Mouse (Mus musculus) common myeloid progenitor, adult 5-6 weeks (primary cell): ENCODE measurements around the gene Spock3. TPM values are rescaled to one million over a fixed set of nuclear protein-coding genes. Genes with fewer than 3 reads are reported as not detected.
"Not testable (repeated sequence)": the region's sequence is repeated elsewhere in the genome, so short reads cannot be mapped to it uniquely, and the experiment has no call there.

ENCODE experiments used
- ATAC-seq: replicated peaks from 2 replicates; pipeline ENCODE4 v1.8.0; 2016; ENCODE audit warnings: low read depth, mild to moderate bottlenecking, moderate TSS enrichment, inconsistent platforms; ENCODE audit not compliant: poor library complexity, severe bottlenecking
- total RNA-seq: library from RNA; stranded (forward); fragments of 200-1000, 187-1606 nt; gene quantifications from 2 replicates; pipeline ENCODE4 v1.2.3, GENCODE M21; 2017

Gene Spock3
- not detected in 2 replicates for total RNA-seq

DNA sequence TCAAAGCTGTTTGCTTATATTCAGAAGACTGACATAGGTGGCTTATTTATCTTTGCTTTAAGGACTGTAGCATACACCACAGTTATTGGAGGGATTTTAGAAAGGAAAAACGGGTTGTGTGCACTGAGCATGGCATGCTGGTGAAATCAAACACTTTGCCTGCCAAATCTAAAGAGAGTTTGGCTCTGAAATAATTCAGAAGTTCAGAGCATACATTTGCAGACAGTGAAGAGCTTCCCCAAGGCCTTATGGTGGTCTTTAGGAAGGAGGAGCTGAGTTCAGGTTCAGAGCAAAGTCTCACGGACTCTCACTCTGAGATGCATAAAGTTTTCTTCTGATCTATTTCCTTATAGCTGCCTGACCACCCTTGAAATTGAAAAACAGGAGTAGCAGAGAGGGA is at the start of gene Spock3:
TSS of gene Spock3 (plus strand) at position 301 of the 400 bp plus-strand sequence.
- no peak for ATAC-seq

DNA sequence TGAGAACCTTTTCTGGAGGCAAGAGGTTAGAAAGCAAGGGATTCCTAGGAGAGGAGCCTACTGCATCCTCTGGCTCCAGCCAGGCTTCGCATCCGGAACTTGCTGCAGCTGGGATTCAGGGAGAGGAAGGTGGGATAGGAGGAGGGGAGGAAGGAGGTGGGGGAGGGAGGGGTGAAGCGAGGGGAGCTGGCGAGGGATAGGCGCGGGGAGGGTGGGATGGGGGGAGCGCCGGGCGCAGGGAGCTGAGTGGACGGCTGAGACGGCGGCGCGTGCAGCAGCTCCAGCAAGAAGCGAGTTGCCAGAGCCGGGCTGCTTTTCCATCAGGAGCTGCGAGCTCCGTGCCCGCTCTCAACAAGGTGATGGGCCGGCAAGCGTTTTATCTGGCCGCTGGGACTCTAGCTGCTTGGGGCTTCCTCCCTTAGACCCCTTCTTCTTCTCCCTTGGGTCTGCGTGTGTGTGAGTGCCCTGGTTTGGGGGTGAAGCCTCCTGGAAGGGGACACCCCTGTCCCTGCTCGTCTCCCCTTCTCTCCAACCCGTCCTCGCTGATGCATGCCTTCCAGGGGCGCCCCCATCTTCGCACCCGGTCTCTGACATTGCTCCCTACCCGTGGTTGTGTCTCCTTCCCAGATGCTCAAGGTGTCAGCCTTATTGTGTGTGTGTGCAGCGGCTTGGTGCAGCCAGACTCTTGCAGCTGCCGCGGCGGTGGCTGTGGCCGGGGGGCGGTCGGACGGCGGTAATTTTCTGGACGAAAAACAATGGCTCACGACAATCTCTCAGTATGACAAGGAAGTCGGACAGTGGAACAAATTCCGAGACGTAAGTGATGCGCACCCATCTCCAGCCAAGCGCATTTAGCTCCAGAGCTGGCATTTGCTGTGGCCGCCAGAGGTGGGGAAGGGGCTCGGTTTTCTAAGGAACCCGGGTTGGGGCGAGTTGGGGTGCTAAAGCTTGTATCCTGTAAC is 645 bp downstream of the Spock3 start:
- no peak for ATAC-seq

GRCm38 (mm10) chr8:62952481-62952880 is 1.7 kb downstream of the Spock3 start:
- ATAC-seq, result no peak

GRCm38 (mm10) chr8:62962608-62963007 is 11.8 kb downstream of the Spock3 start:
- no peak for ATAC-seq

DNA sequence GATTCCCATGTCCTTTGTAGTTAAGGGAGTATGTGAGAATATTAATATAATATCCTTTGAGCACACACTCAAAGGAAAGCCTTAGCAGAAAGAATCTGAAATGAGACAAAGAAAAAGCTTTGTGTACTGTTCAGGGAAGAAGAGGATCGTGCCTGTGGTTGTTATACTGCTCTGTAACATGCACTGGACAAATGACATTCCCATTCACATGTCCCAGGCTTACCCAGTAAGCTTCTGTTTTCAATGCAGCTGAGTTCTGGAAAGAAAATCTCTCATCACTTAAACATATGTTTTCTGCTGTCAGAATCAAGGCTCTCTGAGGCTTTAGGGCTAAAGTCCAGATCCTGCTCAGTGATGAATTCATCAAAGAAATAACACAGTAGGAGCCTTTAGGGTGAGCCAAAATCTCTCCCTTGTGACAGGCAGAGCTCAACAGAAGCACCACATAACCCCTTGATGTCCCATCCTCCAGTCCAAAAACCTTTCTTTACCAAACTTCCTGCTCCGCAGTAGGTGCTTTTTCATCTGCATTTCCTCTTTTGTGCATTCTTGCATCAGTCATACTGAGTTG is 19.1 kb downstream of the Spock3 start:
- ATAC-seq, result no peak

GRCm38 (mm10) chr8:63088984-63089383 is 138.2 kb downstream of the Spock3 start:
- no peak for ATAC-seq

- no peak for ATAC-seq
These were observed 147.4 kb downstream of the Spock3 start for GRCm38 (mm10) chr8:63098200-63098599.

GRCm38 (mm10) chr8:63109761-63110160 is 159.0 kb downstream of the Spock3 start:
- ATAC-seq, result no peak

DNA sequence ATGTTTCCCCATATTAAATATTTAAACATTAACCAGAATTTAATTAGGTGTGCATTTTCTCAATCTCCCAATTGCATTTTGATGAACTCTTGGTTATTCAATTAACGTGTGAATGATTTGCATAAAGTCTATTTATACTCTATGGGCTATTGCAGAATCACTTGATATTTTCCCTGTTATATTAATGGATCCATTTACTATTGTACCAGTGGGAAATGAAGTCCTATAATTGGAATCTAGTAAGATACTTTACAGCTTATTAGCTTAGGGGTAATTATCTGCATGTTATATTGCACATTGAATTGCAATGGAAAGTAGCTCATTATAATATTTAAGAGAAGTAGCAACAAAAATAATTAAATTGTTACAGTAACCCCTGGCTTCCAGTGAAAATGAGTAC is 162.1 kb downstream of the Spock3 start:
- ATAC-seq, result no peak

DNA sequence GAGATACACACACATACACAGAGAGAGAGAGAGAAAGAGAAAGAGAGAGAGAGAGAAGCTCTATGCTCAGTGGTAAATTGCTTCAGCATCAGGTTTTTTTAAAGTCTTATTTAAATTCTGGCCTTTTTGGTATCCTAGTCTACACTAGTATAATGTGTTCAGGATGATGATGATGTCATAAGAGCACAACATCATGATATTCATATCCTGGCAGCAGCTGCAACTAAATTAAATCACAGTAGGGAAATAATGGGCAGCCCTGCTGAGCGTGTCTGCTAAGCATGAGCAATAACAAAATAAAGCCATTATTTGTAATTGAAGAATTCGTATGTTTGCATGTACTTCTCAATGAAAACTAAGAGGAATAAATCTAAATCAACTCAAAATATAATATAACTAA is 169.7 kb downstream of the Spock3 start:
- no peak for ATAC-seq

DNA sequence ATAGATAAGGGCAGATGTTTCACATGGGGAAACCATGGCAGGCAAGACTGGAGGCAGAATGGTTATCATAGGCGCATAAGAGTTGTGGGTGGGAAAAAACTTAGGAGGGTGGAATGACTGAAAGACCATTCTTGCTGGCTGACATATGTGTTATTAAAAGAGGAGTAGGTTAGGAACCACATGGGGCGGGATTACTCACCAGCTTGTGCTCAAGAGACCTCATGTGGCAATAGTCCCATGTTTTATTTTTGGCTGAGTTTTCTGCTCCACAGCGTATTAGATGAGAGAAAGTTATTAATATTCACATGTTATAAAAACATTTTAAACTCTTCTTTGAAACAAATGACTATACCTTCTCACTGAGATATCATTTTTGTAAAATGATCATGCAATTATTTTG is 184.6 kb downstream of the Spock3 start:
- no peak for ATAC-seq

DNA sequence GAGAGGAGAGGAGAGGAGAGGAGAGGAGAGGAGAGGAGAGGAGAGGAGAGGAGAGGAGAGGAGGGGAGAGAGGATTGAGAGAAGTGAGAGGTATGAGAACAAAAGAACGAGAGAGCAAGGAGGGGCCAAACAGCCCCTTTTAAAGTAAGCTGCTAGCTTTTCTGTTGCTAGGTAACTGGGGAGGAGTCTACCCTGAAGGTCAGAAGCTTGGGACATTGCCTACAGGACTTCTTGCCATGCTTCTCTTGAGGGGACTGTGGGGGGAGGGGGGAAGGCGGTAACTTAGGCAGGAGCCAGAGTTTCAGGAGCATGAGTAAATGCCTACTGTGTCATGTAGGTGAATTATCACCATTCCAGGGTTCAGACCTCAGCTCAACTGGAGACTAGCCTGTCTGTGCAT is 213.1 kb downstream of the Spock3 start:
- not testable (repeated sequence) for ATAC-seq

DNA sequence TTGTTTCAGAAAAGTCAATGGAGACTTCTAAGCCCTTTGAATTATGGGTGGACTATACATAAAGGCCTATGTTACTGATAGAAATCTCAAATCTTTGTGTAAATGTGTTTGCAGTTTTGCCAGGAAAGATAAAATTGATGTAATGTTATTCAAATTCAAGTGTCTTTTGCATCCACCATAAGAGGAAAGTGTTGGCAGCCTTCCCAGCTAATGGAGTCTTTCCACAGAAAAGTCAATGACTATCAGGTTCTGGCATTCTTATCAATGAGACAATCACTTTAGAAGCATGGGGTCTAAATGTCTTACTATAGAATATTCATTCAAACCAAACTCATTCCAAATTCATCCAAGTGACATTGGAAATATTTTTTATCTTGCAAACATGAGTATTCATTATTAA is 214.5 kb downstream of the Spock3 start:
- no peak for ATAC-seq

DNA sequence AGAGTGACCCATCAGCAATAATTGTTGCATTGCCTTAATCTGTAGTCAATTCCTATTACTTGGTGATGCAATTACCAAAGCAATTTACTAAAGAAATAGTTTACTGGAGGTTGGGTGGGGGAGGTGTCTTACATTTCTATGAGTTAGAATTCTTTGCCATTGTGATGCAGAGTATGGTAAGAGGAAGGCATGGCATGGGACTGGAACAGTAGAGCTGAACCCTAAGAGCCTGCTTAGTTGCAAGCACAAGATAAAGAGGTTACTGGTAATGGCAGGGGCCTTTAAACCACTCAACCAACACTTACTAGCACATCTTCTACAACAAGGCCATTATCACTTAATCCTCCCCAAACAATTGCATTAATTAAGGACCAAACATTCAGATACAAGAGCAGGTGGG is 219.1 kb downstream of the Spock3 start:
- ATAC-seq, result no peak

DNA sequence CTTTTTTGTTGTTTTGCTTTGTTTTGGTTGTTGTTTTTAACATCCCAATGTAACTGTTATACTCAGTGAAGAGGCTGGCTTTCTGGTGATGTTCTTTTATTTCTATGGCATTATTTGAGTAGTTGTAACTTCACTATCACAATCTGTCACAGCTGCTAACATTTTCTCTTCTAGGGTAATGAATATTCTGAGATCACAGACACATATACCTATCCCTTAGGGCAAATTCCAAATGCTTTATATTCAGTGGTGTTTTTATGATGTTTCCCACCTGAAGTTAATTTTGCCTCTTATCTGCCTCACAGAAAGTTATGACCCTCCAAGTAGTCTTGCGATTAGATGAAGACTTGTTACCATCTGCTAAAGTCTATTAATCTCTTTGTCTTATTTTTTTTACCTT is 230.5 kb downstream of the Spock3 start:
- ATAC-seq, result no peak

GRCm38 (mm10) chr8:63258812-63259385 is 308.1 kb downstream of the Spock3 start:
- ATAC-seq, result no peak

DNA sequence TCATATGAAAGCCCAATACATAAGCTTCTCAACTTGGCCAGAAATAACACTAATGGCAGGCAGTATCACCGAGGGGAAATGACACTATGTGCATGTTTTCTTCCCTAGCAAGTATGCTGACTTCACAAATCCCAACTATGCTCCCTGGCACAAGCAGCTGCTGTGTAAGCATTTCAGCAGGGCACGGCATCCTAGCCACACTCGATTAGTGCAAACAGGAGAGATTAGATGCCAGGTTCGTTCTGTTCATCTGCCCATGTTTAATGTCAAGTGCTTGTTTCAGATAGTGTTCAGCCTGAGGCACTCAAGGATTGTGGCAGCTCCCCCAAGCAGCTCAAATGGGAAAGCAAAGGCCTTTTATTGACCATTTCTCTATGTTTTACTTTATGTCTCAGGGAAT is 311.7 kb downstream of the Spock3 start:
- ATAC-seq, result no peak

DNA sequence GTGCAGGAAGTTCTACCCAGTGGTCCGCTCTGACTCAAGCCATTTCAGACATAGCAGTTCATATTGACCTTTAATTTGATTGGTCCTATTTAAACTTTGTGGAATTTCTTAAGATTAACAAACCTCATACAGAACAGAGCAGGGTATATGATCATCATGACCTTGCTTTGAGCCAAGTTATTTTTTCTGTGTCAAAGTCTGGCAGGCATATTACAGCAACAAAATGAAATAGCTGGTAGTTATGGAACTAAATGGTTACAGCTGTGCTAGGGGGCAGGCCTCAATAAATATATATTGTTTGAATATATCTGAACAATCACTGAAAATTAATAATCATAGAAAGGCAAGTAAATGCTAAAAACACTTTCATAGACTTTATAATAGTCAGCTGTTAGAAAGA is 384.6 kb downstream of the Spock3 start:
- no peak for ATAC-seq

DNA sequence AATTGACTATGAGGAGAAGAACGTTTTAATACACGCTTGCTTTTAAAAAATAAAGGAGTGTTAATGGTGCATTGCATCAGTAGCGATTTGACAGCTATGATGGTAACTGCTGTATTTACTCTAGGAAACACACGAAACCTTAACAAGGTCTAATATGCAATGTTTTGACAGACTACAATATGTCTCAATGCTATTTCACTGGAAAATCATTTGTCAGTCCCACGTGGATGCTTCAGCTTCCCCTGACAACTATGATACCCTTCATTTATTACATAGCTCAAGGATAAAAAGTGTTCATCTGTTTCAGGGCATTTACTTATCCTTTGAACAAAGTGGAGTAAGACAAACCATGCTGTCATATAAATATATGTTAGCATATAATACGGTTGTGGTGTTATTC is 417.8 kb downstream of the Spock3 start:
- ATAC-seq, result no peak

DNA sequence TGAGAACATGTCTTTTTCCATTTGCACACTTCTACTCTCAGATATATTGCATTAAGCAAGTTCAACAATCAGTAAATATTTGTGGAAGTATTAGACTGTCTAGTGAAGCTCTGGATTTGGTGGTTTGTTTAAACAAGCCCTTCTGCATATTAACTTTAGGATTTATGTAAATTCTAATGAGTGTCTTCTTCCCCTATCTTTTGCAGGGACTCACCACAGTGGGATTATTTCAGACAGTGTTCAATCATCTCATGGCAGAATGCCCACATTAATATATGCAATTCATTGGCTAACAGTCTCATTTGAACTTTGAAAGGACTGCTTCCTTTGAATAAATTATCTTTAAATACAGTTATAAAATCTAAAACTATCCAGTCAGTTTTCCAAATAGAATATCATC is 446.9 kb downstream of the Spock3 start:
- ATAC-seq, result no peak
